Mouse (Mus musculus) ES-Bruce4 (cell line): Measurements from ENCODE around the gene Ppp2r5b.

ENCODE experiments used
- CTCF ChIP-seq: IDR thresholded peaks from one replicate; pipeline ENCODE4 v1.8.1; 2011; ENCODE audit warnings: low read depth, low read length
- EP300 ChIP-seq: IDR thresholded peaks from 2 replicates; pipeline ENCODE4 v1.6.1; 2011; ENCODE audit warnings: low read depth, low read length; ENCODE audit not compliant: insufficient read depth
- POLR2A ChIP-seq: IDR thresholded peaks from one replicate; pipeline ENCODE4 v1.8.1; 2011; ENCODE audit warnings: low read length; ENCODE audit not compliant: insufficient read depth

- TF ChIP-seq CTCF = peak; percentile 89
- TF ChIP-seq POLR2A = no peak
- no peak for TF ChIP-seq EP300
These were observed 32.5 kb upstream of the Ppp2r5b start for GRCm38 (mm10) chr19:6268170-6268528.
